Mouse (Mus musculus) lung, postnatal 0 days (tissue): ENCODE measurements around the gene Gpc6.

ENCODE experiments used
- CTCF ChIP-seq: IDR thresholded peaks from 2 replicates; pipeline ENCODE4 v1.5.1; 2016; ENCODE audit warnings: antibody characterized with exemption, mild to moderate bottlenecking
- EP300 ChIP-seq: IDR thresholded peaks from 2 replicates; pipeline ENCODE4 v1.6.1; 2016; ENCODE audit warnings: antibody characterized with exemption, mild to moderate bottlenecking, control low read depth

DNA sequence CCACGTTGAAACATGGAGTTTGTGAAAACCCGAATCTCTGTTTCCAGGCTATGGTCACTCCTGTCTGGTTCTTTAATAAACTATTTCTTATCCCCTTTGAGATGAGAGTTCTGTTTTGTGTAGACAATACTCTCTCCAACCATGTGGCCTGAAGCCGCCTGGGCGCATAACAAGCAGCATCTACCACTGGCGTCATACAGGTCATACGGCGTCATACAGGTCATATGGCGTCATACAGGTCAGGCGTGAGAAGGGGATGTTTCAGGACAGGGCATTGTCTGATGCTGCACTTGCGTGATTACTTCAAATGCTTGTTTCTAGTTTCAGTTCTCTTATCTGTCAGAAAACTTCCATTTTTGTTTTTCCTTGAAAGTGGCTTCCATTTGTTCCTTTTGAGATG lies 1079.3 kb downstream of the Gpc6 start:
- TF ChIP-seq CTCF (no peak), EP300 (no peak)
